Mouse (Mus musculus) lung, postnatal 0 days (tissue): ENCODE measurements around the gene Ubb. TPM values are rescaled to one million over a fixed set of nuclear protein-coding genes. Genes with fewer than 3 reads are reported as not detected.
A peak's percentile ranks its signal among the peaks of the same experiment; 100 is the strongest.

ENCODE experiments used
- ATAC-seq: fragments of 200-750 bp; cut with Nextera tagmentation; 2 replicates; pipeline ENCODE4 v1.8.0; 2017; ENCODE audit warnings: moderate library complexity
- DNase-seq: peaks from one replicate; pipeline ENCODE4 v3.0.0-alpha.2; 2016; ENCODE audit warnings: low spot score
- H3K27ac ChIP-seq: fragments of 300-500 bp; sonication (generic); 2 replicates; pipeline ENCODE4 v1.5.1; 2014; ENCODE audit warnings: antibody characterized with exemption, mild to moderate bottlenecking, low read length, mixed read lengths
- H3K27me3 ChIP-seq: fragments of 300-500 bp; sonication (generic); replicated peaks from 2 replicates; pipeline ENCODE4 v1.6.1; 2014; ENCODE audit warnings: low read length, mixed read lengths; ENCODE audit not compliant: insufficient read depth
- H3K36me3 ChIP-seq: fragments of 300-500 bp; sonication (generic); 2 replicates; pipeline ENCODE4 v1.6.1; 2014; ENCODE audit warnings: low read length, mixed read lengths; ENCODE audit not compliant: insufficient read depth
- H3K4me1 ChIP-seq: fragments of 300-500 bp; sonication (generic); 2 replicates; pipeline ENCODE4 v1.6.1; 2014; ENCODE audit warnings: antibody characterized with exemption, low read depth, low read length, mixed read lengths; ENCODE audit not compliant: insufficient read depth
- H3K4me2 ChIP-seq: fragments of 300-500 bp; sonication (generic); replicated peaks from 2 replicates; pipeline ENCODE4 v1.6.1; 2014; ENCODE audit warnings: low read depth, mild to moderate bottlenecking, low read length, moderate library complexity, mixed read lengths
- H3K4me3 ChIP-seq: fragments of 300-500 bp; sonication (generic); 2 replicates; pipeline ENCODE4 v1.5.1; 2014; ENCODE audit warnings: low read depth, low read length
- H3K9ac ChIP-seq: fragments of 300-500 bp; sonication (generic); replicated peaks from 2 replicates; pipeline ENCODE4 v1.6.1; 2014; ENCODE audit warnings: low read depth, mild to moderate bottlenecking
- H3K9me3 ChIP-seq: fragments of 300-500 bp; sonication (generic); 2 replicates; pipeline ENCODE4 v1.6.1; 2016; ENCODE audit warnings: low read length, mixed read lengths
- CTCF ChIP-seq: IDR thresholded peaks from 2 replicates; pipeline ENCODE4 v1.5.1; 2016; ENCODE audit warnings: antibody characterized with exemption, mild to moderate bottlenecking
- EP300 ChIP-seq: IDR thresholded peaks from 2 replicates; pipeline ENCODE4 v1.6.1; 2016; ENCODE audit warnings: antibody characterized with exemption, mild to moderate bottlenecking, control low read depth
- WGBS: fragments of 180-500 bp; shearing (Covaris S2); extraction: QIAGEN DNeasy Blood & Tissue Kit; methylation state at CpG from one replicate; pipeline ENCODE4 v1.1.7; 2014; 5-methylcytosine and 5-hydroxymethylcytosine counted together
- polyA plus RNA-seq: library from polyadenylated mRNA; unstranded; fragments of >200 nt; fragmentation: Nextera tagmentation; extraction: Ambion mirVana; gene quantifications from 2 replicates; pipeline ENCODE4 v1.2.1, GENCODE M21; 2015

Gene Ubb
- polyA plus RNA-seq, 1 experiment from 2014 or later: 2,640 TPM

DNA sequence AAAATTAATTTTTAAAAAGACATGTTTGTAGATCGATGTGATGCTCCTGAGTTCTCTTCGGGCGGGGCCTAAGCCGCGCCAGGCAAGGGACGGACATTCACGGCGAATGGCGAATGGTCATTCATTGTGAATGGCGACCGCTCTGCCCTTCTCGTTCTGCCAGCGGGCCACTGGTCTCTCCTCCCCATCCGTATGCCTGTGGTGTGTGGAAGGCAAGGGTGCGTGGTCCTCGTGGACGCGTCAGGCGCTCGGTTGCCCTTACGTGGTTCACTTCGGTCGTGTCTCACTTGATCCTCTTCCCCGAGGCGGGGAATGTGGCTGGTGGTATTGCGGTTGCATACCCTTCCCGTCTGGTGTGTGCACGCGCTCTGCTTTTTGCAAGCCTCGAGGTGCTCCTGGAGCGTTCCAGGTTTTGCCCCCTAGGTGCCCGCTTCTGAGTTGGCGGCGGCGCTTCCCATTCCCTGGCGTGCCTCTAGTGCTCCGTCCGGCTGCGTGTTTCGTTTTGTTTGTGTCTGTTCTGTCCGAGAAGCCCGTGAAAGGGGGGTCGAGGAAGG lies 9.6 kb downstream of the Ubb start:
- DNase-seq (no peak), ATAC-seq (0 out of 2 replicates have a peak, but pooled peaks have one; percentile 21)
- H3K27ac ChIP-seq: no peak overlapping the region
- H3K4me1 ChIP-seq: no peaks in the 10 kb centered on the region
- peak overlapping the region; percentile 29 for H3K4me3 ChIP-seq
- no peaks in the 10 kb centered on the region for H3K36me3 ChIP-seq
- no peaks in the 10 kb centered on the region for H3K9me3 ChIP-seq
- no peaks in the 10 kb centered on the region for H3K27me3 ChIP-seq
- H3K9ac ChIP-seq: 0 out of 2 replicates have a peak overlapping the region, but pooled peaks have one; percentile 12
- H3K4me2 ChIP-seq: peak overlapping the region; percentile 62
- WGBS: 24% methylated on average over 43 of the region's 43 CpGs
- TF ChIP-seq CTCF (no peak), EP300 (no peak)

DNA sequence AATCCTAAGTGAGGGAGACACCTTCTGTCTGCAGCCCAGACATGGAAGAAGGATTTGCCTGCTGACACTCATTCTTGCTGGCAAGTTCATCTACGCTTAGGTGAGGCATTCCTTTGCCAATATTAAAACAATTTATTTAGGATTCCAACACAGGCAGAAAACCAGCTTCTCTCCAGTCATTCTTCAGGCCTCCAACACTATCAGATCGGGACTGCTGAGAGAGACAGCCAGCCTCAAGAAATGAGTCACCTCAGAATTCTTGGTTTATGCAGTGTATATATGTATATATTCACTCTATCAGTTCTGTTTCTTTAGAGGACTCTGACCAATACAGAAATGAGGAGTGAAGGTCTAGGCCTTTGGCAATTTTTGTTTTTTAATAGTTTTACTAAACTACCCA lies 12.6 kb downstream of the Ubb start:
- Histone ChIP-seq H3K4me1 (no peaks in the 10 kb centered on the region), H3K27ac (no peak overlapping the region), H3K4me2 (no peak overlapping the region), H3K9me3 (no peaks in the 10 kb centered on the region), H3K9ac (no peak overlapping the region), H3K36me3 (no peaks in the 10 kb centered on the region), H3K4me3 (no peak overlapping the region), H3K27me3 (no peaks in the 10 kb centered on the region)
- TF ChIP-seq EP300 (no peak), CTCF (no peak)
- DNase-seq (no peak), ATAC-seq (no peak)
- WGBS: 71% methylated on average over 2 of the region's 2 CpGs

DNA sequence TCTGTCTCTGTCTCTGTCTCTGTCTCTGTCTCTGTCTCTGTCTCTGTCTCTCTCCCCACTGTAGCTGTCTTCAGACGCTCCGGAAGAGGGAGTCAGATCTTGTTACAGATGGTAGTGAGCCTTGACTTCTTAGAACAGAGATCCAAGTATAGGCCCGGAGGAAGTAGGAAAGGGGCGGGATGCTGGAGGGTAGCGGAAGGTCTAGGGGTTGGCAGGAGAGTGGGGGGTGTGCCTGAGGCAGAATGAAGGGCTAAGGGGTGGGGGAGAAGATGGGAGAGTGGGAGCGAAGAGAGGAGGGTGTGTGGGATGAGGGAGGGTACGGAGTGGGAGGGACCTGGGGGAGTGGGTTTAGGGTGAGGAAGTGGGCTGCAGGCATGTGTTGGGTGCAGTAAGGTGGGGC lies 14.8 kb downstream of the Ubb start:
- DNase-seq (no peak), ATAC-seq (no peak)
- WGBS: 53% methylated on average over 7 of the region's 7 CpGs
- H3K9me3 ChIP-seq: no peaks in the 10 kb centered on the region
- no peak for TF ChIP-seq EP300
- TF ChIP-seq CTCF: no peak
- no peak overlapping the region for H3K4me3 ChIP-seq
- no peak overlapping the region for H3K4me2 ChIP-seq
- no peaks in the 10 kb centered on the region for H3K36me3 ChIP-seq
- H3K27ac ChIP-seq: no peak overlapping the region
- H3K4me1 ChIP-seq: no peaks in the 10 kb centered on the region
- no peak overlapping the region for H3K9ac ChIP-seq
- H3K27me3 ChIP-seq: no peaks in the 10 kb centered on the region

DNA sequence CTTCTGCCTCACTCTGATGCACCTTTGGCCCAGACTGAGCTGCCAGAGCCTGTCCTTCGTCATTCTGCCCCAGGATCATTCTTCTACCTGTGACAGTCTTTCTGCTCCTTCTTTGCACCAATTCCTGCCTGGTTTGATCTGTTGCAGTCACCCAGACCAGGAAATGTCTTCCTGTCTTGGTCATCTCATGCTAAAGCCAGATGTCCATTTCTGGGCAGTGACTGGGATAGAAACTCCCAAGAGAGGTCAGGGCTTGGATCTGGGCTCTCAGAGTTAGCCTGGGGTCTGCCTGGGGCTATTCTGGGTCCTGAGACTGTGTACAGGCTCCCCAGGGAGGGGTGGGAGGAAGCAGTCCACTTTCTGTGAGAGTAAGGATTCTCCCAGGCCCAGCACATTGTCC lies 15.2 kb downstream of the Ubb start:
- Histone ChIP-seq H3K9ac (no peak overlapping the region), H3K4me2 (no peak overlapping the region), H3K27ac (no peak overlapping the region), H3K36me3 (no peaks in the 10 kb centered on the region), H3K4me3 (no peak overlapping the region), H3K4me1 (no peaks in the 10 kb centered on the region), H3K9me3 (no peaks in the 10 kb centered on the region), H3K27me3 (no peaks in the 10 kb centered on the region)
- DNase-seq (no peak), ATAC-seq (no peak)
- TF ChIP-seq EP300 (no peak), CTCF (no peak)
- 45% methylated on average over 1 of the region's 1 CpGs for WGBS

DNA sequence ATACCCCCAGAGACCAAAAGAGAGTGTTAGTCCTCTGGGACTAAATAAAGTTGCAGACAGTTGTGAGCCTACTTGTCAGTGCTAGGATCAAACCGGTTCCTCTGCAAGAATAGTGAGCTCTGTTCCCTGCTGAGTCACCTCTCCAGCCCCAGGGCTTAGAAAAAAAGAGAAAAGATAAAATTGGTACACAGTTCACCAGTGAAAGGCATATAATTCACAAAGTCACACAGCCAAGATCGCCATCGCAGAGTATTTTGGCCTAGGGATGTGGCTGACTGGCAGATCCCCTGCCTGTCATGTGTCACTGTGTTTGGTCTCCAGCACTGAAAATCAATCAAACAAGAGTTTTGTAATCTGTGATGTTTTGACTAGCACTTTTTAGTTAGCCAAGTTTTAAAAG lies 17.3 kb downstream of the Ubb start:
- ATAC-seq: no peak
- Histone ChIP-seq H3K27ac (no peak overlapping the region), H3K9me3 (no peaks in the 10 kb centered on the region), H3K4me3 (no peak overlapping the region), H3K4me1 (no peaks in the 10 kb centered on the region), H3K9ac (no peak overlapping the region), H3K27me3 (no peaks in the 10 kb centered on the region), H3K36me3 (no peaks in the 10 kb centered on the region), H3K4me2 (no peak overlapping the region)
- TF ChIP-seq CTCF: no peak
- no peak for TF ChIP-seq EP300
- DNase-seq: no peak
- WGBS: 73% methylated on average over 3 of the region's 3 CpGs

DNA sequence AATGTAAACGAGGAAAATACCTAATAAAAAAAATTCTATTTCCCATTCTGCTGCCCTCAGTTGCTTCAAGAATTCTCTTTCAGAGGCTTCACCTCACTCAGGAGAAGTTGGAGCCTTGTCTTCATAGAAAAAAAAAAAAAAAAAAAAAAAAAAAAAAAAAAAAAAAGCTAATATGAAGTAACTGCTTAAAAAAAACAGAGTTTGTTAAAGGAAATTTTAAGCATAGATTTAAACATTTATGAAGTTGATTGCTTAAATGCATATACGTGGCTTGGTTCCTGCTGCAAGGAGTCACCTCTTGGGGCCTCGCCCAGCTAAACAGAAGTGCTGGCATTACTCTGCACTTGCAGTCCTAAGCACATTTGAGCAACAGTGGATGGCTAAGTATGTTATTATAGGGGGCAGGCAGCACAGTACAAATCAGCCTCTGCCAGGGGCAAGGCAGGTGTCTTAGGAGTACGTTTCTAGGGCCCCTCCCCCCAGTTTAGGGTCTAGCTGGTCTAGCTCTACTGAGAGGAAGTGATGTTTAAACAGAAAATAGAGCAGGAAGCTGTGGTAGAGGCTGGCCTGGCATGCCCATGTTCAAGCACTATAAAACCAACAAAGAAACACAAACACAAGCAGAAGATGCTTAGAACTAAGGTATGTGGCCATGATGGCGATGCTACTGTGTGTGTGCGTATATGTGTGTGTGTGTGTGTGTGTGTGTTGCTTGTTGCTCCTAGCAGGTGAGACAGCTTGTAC lies 23.2 kb downstream of the Ubb start, which contains the start of gene Trpv2:
Gene Trpv2, plus strand, starts transcription at position 528 of the 744 bp plus-strand sequence.
- no peak for TF ChIP-seq CTCF
- no peak for TF ChIP-seq EP300
- WGBS: 67% methylated on average over 6 of the region's 6 CpGs
- Histone ChIP-seq H3K36me3 (no peaks in the 10 kb centered on the region), H3K27me3 (no peaks in the 10 kb centered on the region), H3K27ac (no peak within 1 kb of the TSS), H3K4me1 (no peaks in the 10 kb centered on the region), H3K9me3 (no peaks in the 10 kb centered on the region), H3K9ac (peak within 1 kb of the TSS; percentile 16; the same call in 1 of the 2 replicates), H3K4me3 (peak within 1 kb of the TSS; percentile 46), H3K4me2 (peak within 1 kb of the TSS; percentile 93)
- no peak for ATAC-seq
- DNase-seq: no peak
